Comparison of ENCODE assay signal across 33 mouse cellular contexts in the genomic region with DNA sequence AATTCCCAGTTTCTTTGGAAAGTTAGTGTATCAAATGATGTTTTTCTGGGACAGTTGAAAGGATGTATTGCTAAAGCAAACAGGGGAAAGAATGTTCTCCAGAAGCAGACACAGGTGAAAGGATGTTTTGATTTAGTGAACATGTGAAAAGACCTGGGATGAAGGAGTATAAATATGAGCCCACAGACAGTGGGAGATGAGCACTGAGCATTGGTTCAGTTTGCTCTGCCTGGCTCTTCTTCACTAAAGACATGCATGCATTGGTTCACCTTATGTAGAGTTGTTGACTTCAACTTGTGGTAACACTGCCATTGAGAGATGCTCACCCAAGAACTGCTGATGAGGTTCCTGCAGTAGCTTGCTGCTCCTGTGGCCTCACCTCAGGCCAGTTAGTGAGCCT. TPM values are rescaled to one million over a fixed set of nuclear protein-coding genes. Genes with fewer than 3 reads are reported as not detected.
DNase-seq lines count a peak whose midpoint lies in the region; ATAC-seq and TF ChIP-seq lines count a peak whose summit lies in the region.
"Had no signal": no experiment of that assay in that cellular context is flagged by ENCODE, and none has a peak within 500 bp of the region (broad histone marks: within the 10 kb centered on the region; RNA-seq: fewer than 3 reads in every experiment).

No protein-coding gene starts in this region.

- no peak for DNase-seq in thymus, adult 2 months
- DNase-seq in thymus, postnatal 25 days, result no peak
- DNase-seq in cerebellum, adult 9-11 months, result no peak
- DNase-seq: adrenal gland, adult 8-10 months; cerebellum, adult 8-10 months; cerebellum, postnatal 36 days; embryo, embryonic 11 days; gastrocnemius, adult 2 months; heart, postnatal 36 days; kidney, adult 11 months; kidney, postnatal 14 days; layer of hippocampus, adult 9-11 months; lung, adult 2 months; right cerebral cortex, postnatal 4 days had no signal

- H3K4me1 ChIP-seq in liver, embryonic 15.5 days (replicated peaks), result no peaks in the 10 kb centered on the region
- H3K4me1 ChIP-seq in liver, embryonic 12.5 days, result no peaks in the 10 kb centered on the region
- H3K4me1 ChIP-seq in thymus, adult 2 months (replicated peaks; ENCODE audit: control insufficient read depth, insufficient read depth, low read length), result peaks cover 12% of the 10 kb centered on the region
- H3K4me1 ChIP-seq in small intestine, adult 2 months (ENCODE audit: control insufficient read depth, insufficient read depth, insufficient read length, low read length), result no peaks in the 10 kb centered on the region
- H3K4me1 ChIP-seq in intestine, embryonic 15.5 days (replicated peaks), result no peaks in the 10 kb centered on the region
- H3K4me1 ChIP-seq: embryonic facial prominence, embryonic 13.5 days; forebrain, embryonic 10.5 days; forebrain, embryonic 15.5 days; hindbrain, embryonic 12.5 days; limb, embryonic 10.5 days; limb, embryonic 15.5 days; neural tube, embryonic 13.5 days; stomach, embryonic 15.5 days had no signal

- no peaks in the 10 kb centered on the region for H3K9me3 ChIP-seq in liver, embryonic 15.5 days (replicated peaks)
- H3K9me3 ChIP-seq in liver, embryonic 12.5 days (replicated peaks), result no peaks in the 10 kb centered on the region
- H3K9me3 ChIP-seq in intestine, embryonic 15.5 days, result no peaks in the 10 kb centered on the region
- H3K9me3 ChIP-seq: embryonic facial prominence, embryonic 13.5 days; forebrain, embryonic 10.5 days; forebrain, embryonic 15.5 days; hindbrain, embryonic 12.5 days; limb, embryonic 10.5 days; limb, embryonic 15.5 days; neural tube, embryonic 13.5 days; stomach, embryonic 15.5 days had no signal

- H3K27ac ChIP-seq in liver, embryonic 15.5 days (replicated peaks), result peak overlapping the region; percentile 48; the same call in 1 of the 2 replicates
- H3K27ac ChIP-seq in liver, embryonic 12.5 days, result no peak overlapping the region
- peak overlapping the region; percentile 89 for H3K27ac ChIP-seq in thymus, adult 2 months (ENCODE audit: control insufficient read depth, insufficient read depth, low read length)
- H3K27ac ChIP-seq in small intestine, adult 2 months (ENCODE audit: insufficient read depth, low read depth, low read length), result peak overlapping the region; percentile 22; the same call in 1 of the 2 replicates
- H3K27ac ChIP-seq in intestine, embryonic 15.5 days, result no peak overlapping the region
- H3K27ac ChIP-seq: embryonic facial prominence, embryonic 13.5 days; forebrain, embryonic 10.5 days; forebrain, embryonic 15.5 days; gastrocnemius, adult 2 months; hindbrain, embryonic 12.5 days; hindbrain, postnatal 0 days; limb, embryonic 10.5 days; limb, embryonic 15.5 days; neural tube, embryonic 13.5 days; stomach, embryonic 15.5 days had no signal

- H3K4me2 ChIP-seq in liver, embryonic 15.5 days, result no peak overlapping the region
- no peak overlapping the region for H3K4me2 ChIP-seq in liver, embryonic 12.5 days
- no peak overlapping the region for H3K4me2 ChIP-seq in intestine, embryonic 15.5 days (replicated peaks)
- H3K4me2 ChIP-seq: embryonic facial prominence, embryonic 13.5 days; forebrain, embryonic 15.5 days; hindbrain, embryonic 12.5 days; limb, embryonic 15.5 days; neural tube, embryonic 13.5 days; stomach, embryonic 15.5 days had no signal

- no peak overlapping the region for H3K4me3 ChIP-seq in liver, embryonic 15.5 days (replicated peaks)
- H3K4me3 ChIP-seq in liver, embryonic 12.5 days, result no peak overlapping the region
- no peak overlapping the region for H3K4me3 ChIP-seq in thymus, adult 2 months (ENCODE audit: control insufficient read depth, insufficient read depth, low read length)
- H3K4me3 ChIP-seq in small intestine, adult 2 months (ENCODE audit: low read depth, low read length), result no peak overlapping the region
- H3K4me3 ChIP-seq in intestine, embryonic 15.5 days (replicated peaks), result no peak overlapping the region
- H3K4me3 ChIP-seq: embryonic facial prominence, embryonic 13.5 days; forebrain, embryonic 10.5 days; forebrain, embryonic 15.5 days; gastrocnemius, adult 2 months; hindbrain, embryonic 12.5 days; limb, embryonic 10.5 days; limb, embryonic 15.5 days; myocyte; neural tube, embryonic 13.5 days; stomach, embryonic 15.5 days had no signal

- TF ChIP-seq CTCF in thymus, adult 2 months (IDR thresholded peaks at IDR 0.05; ENCODE audit: borderline replicate concordance, control insufficient read depth, extremely low read depth, insufficient read depth, low read length, poor library complexity), result no peak
- no peak for TF ChIP-seq CTCF in small intestine, adult 2 months (IDR thresholded peaks at IDR 0.05; ENCODE audit: extremely low read depth, insufficient read length, insufficient replicate concordance, low read depth, low read length)

- no peak overlapping the region for H3K9ac ChIP-seq in liver, embryonic 15.5 days
- H3K9ac ChIP-seq in liver, embryonic 12.5 days, result no peak overlapping the region
- no peak overlapping the region for H3K9ac ChIP-seq in intestine, embryonic 15.5 days
- H3K9ac ChIP-seq: embryonic facial prominence, embryonic 13.5 days; forebrain, embryonic 15.5 days; hindbrain, embryonic 12.5 days; limb, embryonic 15.5 days; neural tube, embryonic 13.5 days; stomach, embryonic 15.5 days had no signal

- TF ChIP-seq POLR2A in thymus, adult 2 months (IDR thresholded peaks at IDR 0.05; ENCODE audit: control insufficient read depth, extremely low read depth, insufficient read depth, low read length, poor library complexity), result no peak
- TF ChIP-seq POLR2A in small intestine, adult 2 months (IDR thresholded peaks at IDR 0.05; ENCODE audit: low read depth, low read length), result no peak

- H3K27me3 ChIP-seq in liver, embryonic 15.5 days, result no peaks in the 10 kb centered on the region
- H3K27me3 ChIP-seq in liver, embryonic 12.5 days (replicated peaks), result no peaks in the 10 kb centered on the region
- H3K27me3 ChIP-seq in thymus, adult 2 months (ENCODE audit: control insufficient read depth, insufficient read depth, low read length), result no peaks in the 10 kb centered on the region
- no peaks in the 10 kb centered on the region for H3K27me3 ChIP-seq in small intestine, adult 2 months (ENCODE audit: control insufficient read depth, insufficient read depth, low read length)
- H3K27me3 ChIP-seq in intestine, embryonic 15.5 days (replicated peaks), result no peaks in the 10 kb centered on the region
- H3K27me3 ChIP-seq: embryonic facial prominence, embryonic 13.5 days; forebrain, embryonic 15.5 days; hindbrain, embryonic 12.5 days; limb, embryonic 15.5 days; neural tube, embryonic 13.5 days; stomach, embryonic 15.5 days had no signal

- H3K36me3 ChIP-seq in liver, embryonic 15.5 days (replicated peaks), result no peaks in the 10 kb centered on the region
- no peaks in the 10 kb centered on the region for H3K36me3 ChIP-seq in liver, embryonic 12.5 days
- H3K36me3 ChIP-seq in thymus, adult 2 months (ENCODE audit: control insufficient read depth, insufficient read depth, low read length), result no peaks in the 10 kb centered on the region
- H3K36me3 ChIP-seq in small intestine, adult 2 months (ENCODE audit: control insufficient read depth, insufficient read depth, low read length), result no peaks in the 10 kb centered on the region
- no peaks in the 10 kb centered on the region for H3K36me3 ChIP-seq in intestine, embryonic 15.5 days
- H3K36me3 ChIP-seq: embryonic facial prominence, embryonic 13.5 days; forebrain, embryonic 10.5 days; forebrain, embryonic 15.5 days; hindbrain, embryonic 12.5 days; limb, embryonic 10.5 days; limb, embryonic 15.5 days; neural tube, embryonic 13.5 days; stomach, embryonic 15.5 days had no signal

- no peak for ATAC-seq in liver, embryonic 15.5 days (ENCODE audit: insufficient read depth)
- no peak for ATAC-seq in liver, embryonic 12.5 days
- 0 out of 2 replicates have a peak, but pooled peaks have one; percentile 12 for ATAC-seq in granulocyte monocyte progenitor cell, adult 5-6 weeks (replicated peaks; ENCODE audit: poor library complexity, severe bottlenecking)
- ATAC-seq in intestine, embryonic 15.5 days, result no peak
- ATAC-seq: forebrain, embryonic 15.5 days; hindbrain, postnatal 0 days had no signal

RNA-seq across cellular contexts. Expression of a gene that starts 9.4 kb away (rescaled TPM):
- 0.24 and 0.36 TPM in 2 replicates for polyA plus RNA-seq in liver, embryonic 15.5 days (2015; fragmentation: Nextera tagmentation; extraction: Ambion mirVana)
- polyA plus RNA-seq in liver, embryonic 12.5 days (2016; fragmentation: Nextera tagmentation; extraction: Ambion mirVana), result 0.38 and 0.50 TPM in 2 replicates
- 0.64 and 1.0 TPM in 2 replicates for polyA plus RNA-seq in thymus, adult 2 months (2012; rRNA removed)
- 35.0 and 39.6 TPM in 2 replicates for total RNA-seq in granulocyte monocyte progenitor cell, adult 5-6 weeks (2014; fragmentation: Nextera tagmentation)
- 27.7 and 43.2 TPM in 2 replicates for total RNA-seq in granulocyte monocyte progenitor cell, adult 5-6 weeks (2017)
- 0.33 TPM in 1 of 2 replicates, not detected in the other for polyA plus RNA-seq in small intestine, adult 2 months (2012; rRNA removed)
- polyA plus RNA-seq in intestine, embryonic 15.5 days (2015; fragmentation: Nextera tagmentation; extraction: Ambion mirVana), result 0.27 and 0.49 TPM in 2 replicates
- total RNA-seq: adrenal gland, postnatal 4 days; ES-E14; gastrocnemius, adult 2 months; gastrocnemius, postnatal 4 days; heart, postnatal 36 days; hindbrain, postnatal 0 days; left cerebral cortex, postnatal 10 days had no signal
- polyA plus RNA-seq: forebrain, embryonic 10.5 days; myocyte had no signal

Comparison
In these comparisons a context has a peak if more than half of its experiments do, and no peak if none do; other contexts are left out.
1. H3K27ac ChIP-seq: peak in liver, embryonic 15.5 days (single experiment), thymus, adult 2 months (single experiment) and small intestine, adult 2 months (single experiment); none in liver, embryonic 12.5 days (single experiment) and intestine, embryonic 15.5 days (single experiment).